Mouse (Mus musculus) MEL (cell line): ENCODE results near the gene Glp1r. TPM values are rescaled to one million over a fixed set of nuclear protein-coding genes. Genes with fewer than 3 reads are reported as not detected.
A peak's percentile ranks its signal among the peaks of the same experiment; 100 is the strongest.

Experiments
- DNase-seq: peaks from one replicate; pipeline ENCODE4 v3.0.0; 2011; ENCODE audit warnings: low read depth, low spot score
- H3K27ac ChIP-seq: 2 replicates; pipeline ENCODE4 v1.5.1; 2012; ENCODE audit warnings: low read depth, mild to moderate bottlenecking, control low read depth, low read length, moderate library complexity; ENCODE audit not compliant: control insufficient read depth
- H3K27me3 ChIP-seq, 2 experiments: fragments of 150-350 bp in 1 of 2; sonication (generic) in 1 of 2; 2 replicates each; pipeline ENCODE4 v1.6.1; 2012; ENCODE audit warnings: low read length in 2 of 2, mild to moderate bottlenecking in 2 of 2, improper control_type of control experiment in 1 of 2, moderate library complexity in 1 of 2; ENCODE audit not compliant: insufficient read depth in 2 of 2, control insufficient read depth in 1 of 2
- H3K36me3 ChIP-seq, 2 experiments: 2 replicates each; pipeline ENCODE4 v1.6.1; 2012 to 2014; ENCODE audit warnings: low read length in 2 of 2, improper control_type of control experiment in 1 of 2, inconsistent platforms in 1 of 2, mild to moderate bottlenecking in 1 of 2; ENCODE audit not compliant: insufficient read depth in 2 of 2, control insufficient read depth in 1 of 2
- H3K4me1 ChIP-seq, 2 experiments: fragments of 150-350 bp in 1 of 2; sonication (generic) in 1 of 2; 2 replicates each; pipeline ENCODE4 v1.6.1; 2012; ENCODE audit warnings: low read length in 2 of 2, improper control_type of control experiment in 1 of 2, mild to moderate bottlenecking in 1 of 2; ENCODE audit not compliant: insufficient read depth in 2 of 2, control insufficient read depth in 1 of 2
- H3K4me3 ChIP-seq, 2 experiments: fragments of 150-350 bp in 1 of 2; sonication (generic) in 1 of 2; 2 replicates each; pipeline ENCODE4 v1.5.1; 2012; ENCODE audit warnings: low read depth in 2 of 2, low read length in 2 of 2, mild to moderate bottlenecking in 2 of 2, moderate library complexity in 2 of 2, control low read depth in 1 of 2, improper control_type of control experiment in 1 of 2; ENCODE audit not compliant: control insufficient read depth in 1 of 2, insufficient read depth in 1 of 2
- H3K79me2 ChIP-seq: 2 replicates; pipeline ENCODE4 v1.6.1; 2012; ENCODE audit warnings: mild to moderate bottlenecking, low read length, moderate library complexity; ENCODE audit not compliant: control insufficient read depth, poor library complexity, insufficient read depth
- H3K9ac ChIP-seq: 2 replicates; pipeline ENCODE4 v1.6.1; 2012; ENCODE audit warnings: low read depth, mild to moderate bottlenecking, control low read depth, low read length, moderate library complexity; ENCODE audit not compliant: control insufficient read depth, poor library complexity, severe bottlenecking
- H3K9me3 ChIP-seq: fragments of 150-350 bp; sonication (generic); replicated peaks from 2 replicates; pipeline ENCODE4 v1.6.1; 2012; ENCODE audit warnings: mild to moderate bottlenecking, low read length, improper control_type of control experiment, moderate library complexity; ENCODE audit not compliant: insufficient read depth
- EP300 ChIP-seq, 2 experiments: IDR thresholded peaks; 2 replicates each; pipeline ENCODE4 v1.6.1; 2011; ENCODE audit warnings: improper control_type of control experiment in 2 of 2, low read length in 2 of 2, low read depth in 1 of 2, mild to moderate bottlenecking in 1 of 2
- ETS1 ChIP-seq: IDR thresholded peaks from 2 replicates; pipeline ENCODE4 v1.6.1; 2012; ENCODE audit warnings: low read depth, mild to moderate bottlenecking, inconsistent platforms, low read length, improper control_type of control experiment, moderate library complexity
- GATA1 ChIP-seq: IDR thresholded peaks from 2 replicates; pipeline ENCODE4 v1.6.1; 2011; ENCODE audit warnings: low read depth, low read length, improper control_type of control experiment
- JUND ChIP-seq: IDR thresholded peaks from 2 replicates; pipeline ENCODE4 v1.6.1; 2011; ENCODE audit warnings: low read depth, mild to moderate bottlenecking, improper control_type of control experiment, low read length
- MAX ChIP-seq: IDR thresholded peaks from 2 replicates; pipeline ENCODE4 v1.6.1; 2011; ENCODE audit warnings: low read length, improper control_type of control experiment
- MEF2A ChIP-seq: IDR thresholded peaks from 2 replicates; pipeline ENCODE4 v1.6.1; 2014; ENCODE audit warnings: low read depth, mild to moderate bottlenecking, inconsistent platforms, low read length, improper control_type of control experiment; ENCODE audit not compliant: poor library complexity, insufficient replicate concordance, severe bottlenecking; ENCODE audit errors: extremely low read depth
- MXI1 ChIP-seq: IDR thresholded peaks from 2 replicates; pipeline ENCODE4 v1.6.1; 2011; ENCODE audit warnings: mild to moderate bottlenecking, low read depth, low read length, improper control_type of control experiment
- MYC ChIP-seq: IDR thresholded peaks from 2 replicates; pipeline ENCODE4 v1.6.1; 2011; ENCODE audit warnings: low read depth, mild to moderate bottlenecking, low read length, improper control_type of control experiment, moderate library complexity
- POLR2A ChIP-seq, 2 experiments: IDR thresholded peaks; 2 replicates each; pipeline ENCODE4 v1.6.1; 2011 to 2012; ENCODE audit warnings: low read length in 2 of 2, mild to moderate bottlenecking in 2 of 2, control low read depth in 1 of 2, improper control_type of control experiment in 1 of 2, low read depth in 1 of 2, moderate library complexity in 1 of 2; ENCODE audit not compliant: control insufficient read depth in 1 of 2, insufficient read depth in 1 of 2, poor library complexity in 1 of 2
- POLR2AphosphoS2 ChIP-seq: IDR thresholded peaks from 2 replicates; pipeline ENCODE4 v1.6.1; 2011; ENCODE audit warnings: low read length, improper control_type of control experiment
- POLR2AphosphoS5 ChIP-seq: IDR thresholded peaks from 2 replicates; pipeline ENCODE4 v1.6.1; 2012; ENCODE audit warnings: low read depth, borderline replicate concordance, mild to moderate bottlenecking, inconsistent platforms, low read length, moderate library complexity, mixed read lengths
- RAD21 ChIP-seq: IDR thresholded peaks from 2 replicates; pipeline ENCODE4 v1.6.1; 2011; ENCODE audit warnings: mild to moderate bottlenecking, low read depth, low read length, improper control_type of control experiment
- RCOR1 ChIP-seq: IDR thresholded peaks from 2 replicates; pipeline ENCODE4 v1.6.1; 2012; ENCODE audit warnings: low read depth, mild to moderate bottlenecking, inconsistent platforms, low read length, improper control_type of control experiment
- SIN3A ChIP-seq: IDR thresholded peaks from 2 replicates; pipeline ENCODE4 v1.6.1; 2012; ENCODE audit warnings: low read length, improper control_type of control experiment, inconsistent platforms
- TBP ChIP-seq: IDR thresholded peaks from 2 replicates; pipeline ENCODE4 v1.8.0; 2011; ENCODE audit warnings: low read depth, low read length, improper control_type of control experiment
- TCF12 ChIP-seq: IDR thresholded peaks from 2 replicates; pipeline ENCODE4 v1.6.1; 2014; ENCODE audit warnings: low read depth, mild to moderate bottlenecking, inconsistent platforms, low read length, improper control_type of control experiment, moderate library complexity
- UBTF ChIP-seq: IDR thresholded peaks from 2 replicates; pipeline ENCODE4 v1.6.1; 2012; ENCODE audit warnings: low read depth, mild to moderate bottlenecking, inconsistent platforms, low read length, improper control_type of control experiment, moderate library complexity, borderline replicate concordance; ENCODE audit not compliant: insufficient read depth
- USF1 ChIP-seq: IDR thresholded peaks from 2 replicates; pipeline ENCODE4 v1.6.1; 2014; ENCODE audit warnings: low read depth, mild to moderate bottlenecking, inconsistent platforms, low read length, improper control_type of control experiment, moderate library complexity
- ZKSCAN1 ChIP-seq: IDR thresholded peaks from 2 replicates; pipeline ENCODE4 v1.6.1; 2012; ENCODE audit warnings: low read depth, mild to moderate bottlenecking, inconsistent platforms, low read length, improper control_type of control experiment, moderate library complexity
- ZNF384 ChIP-seq: IDR thresholded peaks from 2 replicates; pipeline ENCODE4 v1.6.1; 2012; ENCODE audit warnings: low read depth, mild to moderate bottlenecking, inconsistent platforms, low read length, improper control_type of control experiment
- polyA plus RNA-seq, 2 experiments: library from polyadenylated mRNA; stranded (reverse) in 1 of 2; unstranded in 1 of 2; fragments of >175 nt in 1 of 2; fragments of >200 nt in 1 of 2; gene quantifications; 2 replicates each; pipeline versions ENCODE4 v1.2.1 to v1.2.4; 2012; ENCODE audit warnings: low replicate concordance in 2 of 2, low read depth in 1 of 2; ENCODE audit not compliant: insufficient read length in 2 of 2, insufficient read depth in 1 of 2, missing spikeins in 1 of 2
- total RNA-seq: library from RNA; depleted of rRNA; stranded (reverse); fragments of 300-350 nt; gene quantifications from 2 replicates; pipeline ENCODE4 v1.2.3, GENCODE M21; 2012

Glp1r gene
- total and polyA plus RNA-seq, 3 experiments: 0.04 TPM; not detected in 1

DNA sequence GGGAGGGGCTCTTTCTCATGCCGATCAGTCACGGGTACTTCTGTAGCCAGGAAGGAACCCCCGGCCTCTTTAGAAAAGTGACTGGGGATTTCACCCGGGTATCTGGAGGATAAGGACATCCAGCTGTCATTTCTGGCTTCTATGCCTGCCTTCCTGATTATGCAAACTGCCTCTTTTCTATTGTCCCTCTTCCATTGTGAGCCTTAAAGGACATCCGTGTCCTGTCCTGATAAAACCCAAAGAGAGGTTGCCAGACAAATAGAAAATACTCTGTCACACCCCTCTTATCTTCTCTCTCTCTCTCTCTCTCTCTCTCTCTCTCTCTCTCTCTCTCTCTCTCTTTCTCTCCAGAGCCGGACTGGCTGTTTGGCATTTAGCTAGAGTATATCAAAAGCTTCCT lies 19.4 kb upstream of the Glp1r start:
- H3K4me1 ChIP-seq: peaks cover 2 to 8% of the 10 kb centered on the region in 2 experiments; a peak in 2 of 4 replicates
- peak; percentile 76 for DNase-seq
- H3K4me3 ChIP-seq: no peak overlapping the region
- TF ChIP-seq TCF12 (peak; percentile 55; the same call in 1 of the 2 replicates), USF1 (no peak), SIN3A (peak; percentile 52; the same call in 1 of the 2 replicates), MAX (no peak), UBTF (no peak), MXI1 (no peak), MEF2A (no peak), ZNF384 (no peak), RCOR1 (peak; percentile 28; the same call in 1 of the 2 replicates), GATA1 (peak; percentile 88), RAD21 (no peak), EP300 (IDR thresholded peaks at IDR 0.05; ENCODE audit: low read depth in 1 of 2, low read length in 2 of 2) (peak; percentile 70 to 83), JUND (peak; percentile 99), ETS1 (peak; percentile 71), ZKSCAN1 (no peak), POLR2AphosphoS5 (no peak)
- no peaks in the 10 kb centered on the region for H3K79me2 ChIP-seq
- H3K27me3 ChIP-seq: no peaks in the 10 kb centered on the region
- peaks cover 0 to 8% of the 10 kb centered on the region in 2 experiments; a peak in 2 of 4 replicates for H3K36me3 ChIP-seq
- H3K9ac ChIP-seq: no peak overlapping the region
- H3K27ac ChIP-seq: no peak overlapping the region
- no peaks in the 10 kb centered on the region for H3K9me3 ChIP-seq

- H3K4me1 ChIP-seq: peaks cover 2 to 7% of the 10 kb centered on the region in 2 experiments; a peak in 2 of 4 replicates
- DNase-seq: no peak
- no peaks in the 10 kb centered on the region for H3K9me3 ChIP-seq
- H3K79me2 ChIP-seq: no peaks in the 10 kb centered on the region
- H3K36me3 ChIP-seq: peaks cover 0 to 8% of the 10 kb centered on the region in 2 experiments; a peak in 2 of 4 replicates
- no peak overlapping the region for H3K27ac ChIP-seq
- no peaks in the 10 kb centered on the region for H3K27me3 ChIP-seq
- no peak for TF ChIP-seq TBP
- no peak for TF ChIP-seq POLR2AphosphoS2
- no peak for TF ChIP-seq ETS1
- no peak for TF ChIP-seq POLR2A (IDR thresholded peaks at IDR 0.05; ENCODE audit: control insufficient read depth in 1 of 2, insufficient read depth in 1 of 2, low read depth in 1 of 2, low read length in 2 of 2, poor library complexity in 1 of 2)
- no peak for TF ChIP-seq MYC
- no peak overlapping the region for H3K9ac ChIP-seq
- H3K4me3 ChIP-seq: no peak overlapping the region
Observed at GRCm38 (mm10) chr17:30883534-30883933, 18.1 kb upstream of the Glp1r start.
